Mouse (Mus musculus) heart, adult 18-20 months (tissue): ENCODE measurements around the gene Nt5c1a. TPM values are rescaled to one million over a fixed set of nuclear protein-coding genes. Genes with fewer than 3 reads are reported as not detected.
"Not testable (repeated sequence)": the region's sequence is repeated elsewhere in the genome, so short reads cannot be mapped to it uniquely, and the experiment has no call there.

ENCODE experiments used
- DNase-seq, 2 experiments: peaks; one replicate each; pipeline ENCODE4 v3.0.0; 2021 to 2022; ENCODE audit warnings: mixed read lengths in 1 of 2
- long read RNA-seq, 2 experiments: library from polyadenylated mRNA; stranded (forward); transcript quantifications; one replicate each; pipeline ENCODE4 v2.0.0; 2021
- total RNA-seq, 2 experiments: library from RNA; stranded (reverse); gene quantifications; 2 replicates each; pipeline ENCODE4 v1.2.3; 2021

Gene Nt5c1a
- 10 to 100 TPM; 50.8 to 64.1 TPM for total RNA-seq
- long read RNA-seq, experiment 1, partial matches to known transcripts = 0 of 1 reads
- long read RNA-seq, experiment 1, other reads (novel, unspliced or antisense) = 1 of 1 reads
- long read RNA-seq, experiment 2, partial matches to known transcripts = 0 of 3 reads
- long read RNA-seq, experiment 2, other reads (novel, unspliced or antisense) = 2 of 3 reads

DNA sequence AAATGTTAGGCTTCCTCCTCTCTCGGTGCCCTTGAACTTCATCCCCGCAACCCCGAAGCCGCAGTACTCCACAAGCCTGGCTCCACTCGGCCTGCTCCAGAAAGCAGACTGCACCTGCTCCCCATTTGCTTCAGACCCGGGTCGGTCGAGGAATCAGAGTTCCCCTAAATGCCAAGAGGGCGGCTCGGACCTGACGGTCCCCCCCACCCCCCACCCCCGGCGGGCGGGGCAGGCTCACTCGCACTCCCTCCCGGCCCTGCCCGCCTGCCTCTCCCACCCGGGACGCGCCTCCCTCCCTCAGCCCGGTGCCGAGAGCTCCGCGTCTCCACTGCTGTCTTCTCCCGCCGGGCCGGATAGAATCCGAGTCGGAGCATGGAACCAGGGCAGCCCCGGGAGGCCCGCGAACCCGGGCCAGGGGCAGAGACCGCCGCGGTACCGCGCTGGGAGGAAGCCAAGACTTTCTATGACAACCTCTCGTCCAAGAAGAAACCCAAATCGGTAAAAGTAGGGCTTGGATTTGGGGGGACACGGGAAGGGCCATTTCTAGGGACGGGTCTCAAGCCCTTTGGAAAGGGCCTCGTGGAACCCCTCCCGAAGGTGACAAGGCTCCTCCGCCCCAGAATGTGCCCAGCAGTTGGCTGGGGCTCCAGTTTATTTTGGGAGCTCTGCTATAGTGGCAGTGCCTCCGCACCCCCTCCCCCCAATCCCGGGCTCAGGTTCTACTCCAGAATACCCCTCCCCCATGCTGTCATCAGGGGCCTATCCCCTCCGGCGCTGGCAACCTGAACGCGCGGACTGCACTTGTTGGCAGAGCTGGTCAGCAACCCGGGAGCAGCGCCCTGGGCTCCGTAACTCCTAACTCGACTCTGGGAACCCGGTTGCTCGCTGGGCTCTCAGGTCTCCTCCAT is at the start of gene Nt5c1a:
Gene Nt5c1a, plus strand, starts transcription at position 319 of the 908 bp plus-strand sequence.
- DNase-seq = peak; percentile 78 to 84

DNA sequence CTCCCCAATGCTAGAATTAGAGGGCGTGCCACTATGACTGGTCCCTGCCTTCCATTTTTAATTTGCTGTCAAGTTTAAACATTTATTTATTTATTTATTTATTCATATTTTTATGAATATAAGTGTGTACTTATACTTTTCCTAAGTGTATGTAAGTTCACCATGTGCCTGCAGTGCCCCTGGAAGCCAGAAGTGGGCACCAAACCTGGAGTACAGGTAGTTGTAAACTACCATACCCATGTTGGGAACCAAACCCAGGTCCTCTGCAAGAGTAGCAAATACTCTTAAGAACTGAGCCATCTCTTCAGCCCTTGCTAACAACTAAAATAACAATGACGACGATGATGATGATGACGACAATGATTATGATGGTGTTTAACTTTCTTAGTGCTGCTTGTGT is 49.3 kb upstream of the Nt5c1a start:
- no peak for DNase-seq

DNA sequence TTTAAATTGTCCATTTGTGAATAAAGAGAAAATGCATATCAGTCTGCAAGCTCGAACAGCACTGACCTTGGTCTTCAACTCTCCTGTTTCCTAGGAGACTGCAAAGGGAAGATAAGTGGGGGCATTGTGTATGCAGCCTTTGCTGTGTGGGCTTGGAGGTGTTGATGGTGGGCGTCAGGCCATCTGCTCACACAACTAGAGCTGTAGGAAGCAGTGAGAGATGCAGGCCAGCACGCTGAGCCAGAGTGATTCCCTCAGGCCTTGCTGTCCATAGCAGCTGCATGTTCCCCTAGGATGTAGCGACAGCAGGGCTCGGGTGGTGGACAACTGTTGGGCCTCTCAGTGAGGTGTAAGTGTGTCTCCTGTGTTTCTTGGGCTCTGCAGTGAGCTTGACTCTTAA is 48.3 kb upstream of the Nt5c1a start:
- DNase-seq = no peak

DNA sequence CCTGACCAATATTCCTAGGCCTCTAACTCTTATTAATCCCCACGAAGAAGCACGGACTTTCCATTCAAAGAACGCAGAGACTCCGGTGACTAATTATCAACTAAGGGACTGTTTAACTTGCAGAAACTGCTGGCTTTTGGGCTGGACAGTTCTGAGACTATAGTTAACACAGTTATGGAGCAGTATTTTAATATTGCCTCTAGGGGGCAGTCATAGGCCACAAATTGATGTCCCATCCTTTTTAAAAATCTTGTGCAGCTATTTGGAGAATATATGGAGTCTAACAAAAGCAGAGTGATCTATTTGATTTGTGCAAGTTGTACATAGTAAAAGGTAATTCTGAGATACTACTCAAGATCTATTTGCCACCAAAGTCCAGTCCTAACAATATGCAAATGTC is 46.3 kb upstream of the Nt5c1a start:
- peak; percentile 19 to 42 for DNase-seq

DNA sequence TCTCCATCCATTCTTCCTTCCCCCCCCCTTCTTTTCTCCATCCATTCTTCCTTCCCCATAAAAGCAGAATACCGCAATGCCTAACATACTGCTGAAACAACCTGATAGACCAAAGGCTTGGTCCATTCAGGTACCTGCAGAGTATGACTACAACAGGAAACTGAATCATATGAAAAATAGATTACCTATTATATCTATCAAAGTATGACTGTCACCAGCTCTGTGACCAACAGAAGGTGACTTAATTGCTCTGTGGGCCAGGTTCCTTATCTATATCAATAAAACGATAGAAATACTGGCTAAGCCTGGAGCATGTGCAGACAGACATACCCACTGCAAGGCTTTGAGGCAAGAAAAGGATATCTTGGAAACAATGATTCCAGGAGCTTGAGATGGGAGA is 45.9 kb upstream of the Nt5c1a start:
- no peak for DNase-seq

DNA sequence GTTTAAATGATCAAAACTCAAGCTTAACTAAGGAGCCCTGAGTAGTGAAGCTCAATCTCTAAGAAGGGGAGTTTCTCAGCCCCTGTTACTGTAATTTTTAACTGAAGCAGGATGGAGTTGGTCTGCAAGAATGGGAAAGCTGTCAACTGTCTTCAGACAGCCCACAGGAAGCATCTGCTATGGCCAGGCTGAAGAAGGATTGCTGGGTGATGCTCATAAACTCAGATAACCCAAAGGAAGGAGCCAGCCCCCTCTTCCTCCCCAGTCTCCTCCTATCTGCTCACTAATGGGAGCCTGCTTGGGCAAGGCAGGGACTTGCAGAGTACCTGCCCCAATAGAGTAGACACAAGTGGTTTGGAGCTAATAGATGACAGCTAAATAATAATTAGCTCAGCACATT is 45.5 kb upstream of the Nt5c1a start:
- no peak for DNase-seq

DNA sequence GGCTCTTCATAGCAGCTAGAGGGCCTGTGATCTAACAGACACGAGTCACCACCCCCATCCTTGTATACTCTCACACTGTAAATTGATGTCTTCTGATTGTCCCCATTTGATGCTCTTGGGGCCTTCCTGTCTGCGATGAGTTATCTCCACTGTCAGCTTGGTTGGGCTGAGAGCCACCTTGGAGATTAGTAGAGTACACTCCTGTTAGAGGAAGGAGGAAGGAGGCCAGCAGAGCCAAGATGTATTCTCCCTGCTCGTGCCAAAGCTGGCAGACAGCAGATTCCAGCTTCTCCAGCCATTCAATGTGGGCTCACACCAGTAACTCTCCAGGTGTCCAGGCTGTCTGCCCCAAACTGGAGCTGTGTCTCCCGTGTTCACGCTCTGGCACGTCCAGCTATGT is 40.7 kb upstream of the Nt5c1a start:
- DNase-seq = no peak

DNA sequence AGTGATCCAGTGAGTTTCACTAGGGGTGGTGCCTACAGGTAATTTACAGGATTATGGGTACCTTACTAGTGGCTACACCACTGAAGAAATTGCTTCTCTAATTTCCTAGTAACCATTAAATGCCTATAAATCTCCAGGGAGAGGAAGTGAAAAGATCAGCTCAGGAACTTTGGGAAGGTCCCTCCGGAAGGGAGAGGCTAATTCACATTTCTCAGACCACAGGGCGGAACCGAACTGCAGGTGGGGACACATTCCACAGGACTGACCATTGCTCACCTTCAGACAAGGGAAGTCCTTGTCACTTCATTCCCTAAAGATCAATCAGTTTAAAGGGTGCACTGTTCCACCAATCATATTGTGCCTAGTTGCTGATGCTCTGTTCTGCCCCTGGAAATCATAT is 40.1 kb upstream of the Nt5c1a start:
- DNase-seq = not testable (repeated sequence)

DNA sequence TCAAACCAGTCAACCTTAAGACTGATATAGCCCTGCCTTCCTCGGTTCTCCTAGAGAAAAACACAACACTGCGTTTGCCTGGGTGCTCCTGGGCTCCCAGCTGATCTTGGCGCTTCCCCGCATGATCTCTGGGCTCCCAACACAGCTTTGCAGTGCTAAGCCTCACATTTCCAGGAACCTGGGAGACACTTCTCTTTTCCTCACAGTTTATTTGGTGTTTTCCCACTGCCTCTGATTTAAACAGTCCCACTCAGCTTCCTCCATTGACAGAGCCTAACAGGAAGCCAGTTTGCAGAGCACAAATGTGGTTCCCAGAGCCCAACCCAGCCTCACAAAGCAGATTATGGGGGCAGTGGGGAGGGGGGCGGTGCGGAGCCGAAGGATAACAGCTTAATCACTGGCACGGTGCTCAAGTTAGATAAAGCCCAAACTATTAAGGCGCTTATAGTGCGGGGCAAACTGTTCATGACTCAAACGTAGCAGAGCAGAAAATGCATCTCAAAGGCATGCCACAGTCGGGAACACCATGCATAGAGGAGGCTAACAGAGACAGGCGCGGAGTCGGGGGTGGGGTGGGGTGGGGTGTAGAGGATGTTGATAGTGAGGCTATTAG is 38.9 kb upstream of the Nt5c1a start:
- DNase-seq = no peak

DNA sequence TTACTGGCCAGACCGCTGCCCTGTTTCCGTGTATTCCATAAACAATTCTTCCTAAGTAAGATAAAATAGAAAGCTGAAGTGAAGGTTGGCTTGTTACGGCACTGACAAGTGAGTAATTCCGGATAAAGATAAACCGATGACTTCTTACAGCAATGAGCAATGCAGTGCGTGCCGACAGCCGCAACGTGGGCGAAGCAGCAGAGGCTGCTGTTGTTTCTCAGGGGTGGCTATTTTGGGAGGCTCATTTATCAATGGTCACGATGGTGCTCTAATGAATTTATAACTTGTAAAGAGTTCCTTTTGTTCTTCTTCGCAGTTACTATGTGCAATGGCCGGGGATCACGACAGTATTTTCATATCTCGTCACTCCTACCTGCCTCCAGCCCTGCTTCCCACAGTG is 37.1 kb upstream of the Nt5c1a start:
- DNase-seq = peak; percentile 4 to 6

DNA sequence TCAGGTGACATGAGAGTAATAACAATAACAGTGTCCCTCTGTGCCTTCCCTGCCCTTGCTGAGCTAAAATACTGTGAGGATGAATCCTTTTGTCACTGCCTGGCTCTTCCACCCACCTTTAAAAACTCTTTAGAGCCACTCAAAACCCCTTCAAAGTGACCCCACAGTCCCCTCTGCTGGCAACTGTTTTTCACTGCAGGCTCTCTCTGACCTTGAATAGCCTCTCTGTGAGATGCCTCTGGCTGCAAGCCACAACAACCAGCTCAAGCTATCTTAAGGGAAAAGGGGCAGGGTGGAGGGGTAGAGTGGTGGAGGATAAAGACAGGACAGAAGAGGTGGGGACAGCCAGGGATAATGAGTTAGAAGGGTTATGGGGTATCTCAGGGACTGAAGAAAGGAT is 29.5 kb upstream of the Nt5c1a start:
- DNase-seq = no peak

DNA sequence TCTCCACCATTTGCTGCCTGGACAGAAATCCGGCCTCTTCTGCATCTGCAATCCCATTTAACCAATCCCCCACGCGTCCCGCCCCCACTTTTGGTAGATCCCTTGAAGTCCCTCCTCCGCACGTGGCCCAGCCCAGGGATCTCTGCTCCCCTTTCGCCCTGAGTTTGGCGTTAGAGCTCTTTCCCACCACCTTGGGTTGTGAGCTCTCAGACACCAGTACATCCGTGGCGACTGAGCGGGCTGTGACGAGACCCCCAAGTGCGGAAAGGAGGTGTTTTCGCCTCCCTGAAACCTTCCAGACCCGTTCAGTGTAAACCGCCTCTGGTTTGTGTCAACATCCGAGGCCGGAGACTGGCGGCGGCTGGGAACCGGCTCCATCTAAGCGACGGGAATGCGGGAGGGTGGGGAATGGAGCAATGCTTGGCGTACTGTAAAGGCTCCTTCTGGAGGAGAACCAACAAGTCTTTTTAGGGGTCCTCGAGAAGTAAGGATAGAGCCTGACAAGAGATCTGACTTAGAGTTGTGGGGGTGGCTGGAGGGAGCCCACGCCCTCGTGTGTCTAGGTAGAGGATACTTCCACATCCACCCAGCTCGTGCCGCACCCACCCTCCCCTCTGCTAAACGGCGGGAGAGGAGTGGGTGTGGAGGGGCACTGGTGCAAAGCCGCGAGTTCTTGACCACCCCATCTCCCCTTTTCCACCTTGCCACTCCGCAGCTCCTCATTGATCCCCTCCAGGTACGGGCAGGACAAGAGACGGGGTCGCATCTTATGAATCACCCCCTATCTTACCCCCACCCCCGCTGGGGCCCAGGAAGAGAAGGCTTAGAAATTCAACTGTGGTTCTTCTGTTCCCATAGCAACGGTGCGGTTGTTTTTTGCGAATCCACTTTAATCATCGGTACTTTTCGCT is 18.7 kb upstream of the Nt5c1a start, which contains the start of gene Hpcal4:
Gene Hpcal4, plus strand, starts transcription at position 900 of the 911 bp plus-strand sequence.
- peak in 1 of 2 experiments; percentile 25 for DNase-seq

DNA sequence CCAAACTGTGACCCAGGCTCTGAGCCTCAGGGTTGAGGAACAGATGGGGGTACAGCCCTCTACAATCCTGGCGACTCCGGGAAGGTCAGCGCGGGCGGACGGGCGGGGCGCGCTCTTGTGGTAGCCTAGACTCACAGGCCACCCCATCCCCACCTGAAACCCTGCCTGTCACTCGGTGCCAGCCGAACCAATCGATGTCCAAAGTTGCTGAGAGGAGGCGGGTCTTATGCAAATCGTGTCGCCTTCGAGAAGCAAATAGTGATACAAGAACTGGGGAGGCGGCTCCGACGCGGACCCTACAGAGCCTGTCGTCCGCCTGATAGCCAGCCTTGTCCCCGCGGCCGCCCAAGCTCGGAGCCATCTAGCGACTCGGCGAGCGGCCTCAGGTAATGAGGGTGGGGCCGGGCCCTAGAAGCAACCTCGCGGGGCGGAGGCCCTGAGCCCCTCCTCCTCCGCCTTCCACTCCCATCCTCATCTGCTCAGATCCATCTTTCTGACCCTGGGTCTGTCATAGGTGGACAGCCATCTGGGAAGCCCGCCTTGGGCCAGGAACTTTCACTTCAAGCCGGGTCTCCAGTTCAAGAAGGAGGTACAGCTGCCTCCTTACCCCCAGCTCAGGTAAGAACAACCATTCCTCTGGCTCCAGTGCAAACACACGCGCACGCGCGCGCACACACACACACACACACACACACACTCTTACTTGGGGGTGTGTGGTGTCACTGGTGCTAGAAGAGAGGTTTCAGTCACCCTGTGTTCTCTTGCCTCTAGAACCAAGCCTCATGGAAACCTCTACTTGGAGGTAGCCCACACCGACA is 17.9 kb upstream of the Nt5c1a start:
- DNase-seq = peak; percentile 60 to 79

DNA sequence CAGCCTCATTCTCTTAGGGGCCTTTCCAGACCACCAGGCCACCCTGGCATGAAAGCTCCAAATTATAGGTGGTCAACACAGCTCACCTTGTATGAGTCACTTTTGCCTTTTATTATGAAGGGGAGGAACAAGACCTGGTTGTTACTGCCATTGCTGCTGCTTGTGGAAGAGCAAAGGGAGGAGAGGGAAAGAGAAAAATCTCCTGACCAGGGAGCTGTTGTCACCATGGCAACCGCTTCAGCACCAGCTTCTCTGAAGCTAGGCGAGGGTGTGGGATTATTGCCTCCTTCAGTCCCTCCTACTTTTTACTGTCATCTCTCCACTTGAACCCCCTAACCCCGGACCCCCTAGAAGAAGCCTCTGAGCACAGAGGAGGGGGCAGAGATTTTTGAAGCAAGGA is 16.5 kb upstream of the Nt5c1a start:
- DNase-seq = no peak

DNA sequence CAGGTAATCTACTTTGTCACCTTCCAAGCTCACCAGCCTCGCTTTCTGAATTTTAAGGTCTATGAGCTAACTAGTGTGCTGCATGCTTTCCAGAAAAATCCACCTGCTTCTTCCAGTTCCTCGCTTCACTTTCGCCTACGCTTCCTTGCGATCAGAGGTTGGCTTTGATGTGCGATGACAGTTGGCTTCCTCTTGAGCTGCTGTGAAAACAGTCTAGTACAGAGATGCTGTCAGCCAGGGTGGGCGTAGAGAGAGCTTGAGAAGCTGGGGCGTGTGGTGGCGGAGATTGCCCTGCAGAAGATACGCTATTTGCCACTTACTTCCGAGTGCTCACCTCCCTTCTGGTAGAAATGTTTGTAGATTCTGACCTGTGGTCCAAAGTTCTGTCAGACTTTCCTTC is 9.0 kb upstream of the Nt5c1a start:
- DNase-seq = no peak

DNA sequence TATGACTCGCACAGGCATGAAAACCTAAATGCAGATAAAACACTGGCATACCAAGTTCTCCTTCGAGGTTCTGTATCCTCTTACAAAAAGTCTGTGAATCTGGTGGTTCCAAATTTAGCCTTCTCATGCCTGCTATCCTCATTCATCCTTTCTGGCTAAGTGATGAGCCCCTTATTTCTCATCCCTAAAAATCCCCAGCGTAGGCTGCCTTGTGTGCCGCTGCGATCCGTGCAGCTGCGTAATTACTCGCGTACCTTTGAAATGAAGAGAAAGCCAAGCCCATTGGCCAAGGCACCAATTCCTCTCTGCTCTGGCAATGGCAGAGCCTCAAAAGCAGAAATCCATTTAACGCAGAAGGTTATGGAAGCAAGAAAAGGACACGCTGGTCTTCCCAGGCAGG is 7.5 kb upstream of the Nt5c1a start:
- no peak for DNase-seq

DNA sequence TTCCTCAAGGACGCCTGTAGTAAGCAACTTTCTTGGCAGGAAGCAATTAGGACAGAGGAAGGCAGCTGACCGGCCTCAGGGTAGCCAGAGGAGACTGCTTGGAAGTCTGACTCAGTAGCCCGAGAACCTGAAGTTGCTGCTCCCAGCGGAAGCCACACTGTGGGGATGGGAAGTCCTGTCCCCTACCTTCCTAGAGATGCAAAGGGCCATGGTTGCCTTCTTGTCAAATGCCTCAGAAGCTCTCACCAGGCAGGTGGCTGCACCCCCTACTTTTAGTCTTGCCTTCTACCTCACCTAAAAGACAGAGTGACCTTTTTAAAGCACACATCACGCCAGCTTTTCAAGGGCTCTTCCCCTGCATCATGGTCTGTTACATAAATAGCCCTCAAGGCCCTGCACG is 4.6 kb upstream of the Nt5c1a start:
- no peak for DNase-seq

DNA sequence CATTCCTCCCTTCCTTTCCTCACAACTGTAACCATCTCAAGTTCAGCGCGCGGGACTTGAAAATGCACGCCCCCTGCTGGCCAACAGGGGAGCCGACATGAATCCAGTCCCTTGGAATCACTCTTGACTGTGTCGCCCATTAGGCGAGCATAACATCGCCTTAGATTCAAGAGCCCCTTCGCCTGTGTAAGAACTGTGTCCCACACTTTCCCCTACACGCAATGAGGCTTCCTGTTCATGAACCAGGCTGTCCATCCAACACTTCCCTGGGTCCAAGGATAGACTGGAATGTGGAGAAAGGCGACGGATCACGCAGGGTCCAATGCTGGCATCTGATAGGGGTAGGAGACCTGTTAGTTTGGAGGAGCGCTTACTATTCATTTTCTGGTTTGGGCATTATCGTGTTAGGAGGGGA is 526 bp upstream of the Nt5c1a start:
- DNase-seq = peak; percentile 53 to 82

DNA sequence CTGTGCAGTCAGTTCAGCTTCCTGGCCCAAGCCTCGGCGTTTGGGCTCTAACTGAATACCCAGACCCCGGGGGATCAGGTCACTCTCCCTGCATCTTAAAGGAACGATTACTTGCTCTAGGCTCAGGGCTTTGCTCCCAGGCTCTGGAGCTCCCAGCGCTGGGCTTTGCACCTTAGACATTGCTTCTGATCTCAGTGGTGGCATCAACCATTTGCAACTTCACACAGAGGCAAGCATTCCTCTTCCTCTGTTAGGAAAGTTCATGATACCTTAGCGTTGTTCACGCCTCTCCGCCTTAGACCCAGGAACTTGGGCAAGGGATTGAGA is 753 bp downstream of the Nt5c1a start:
- no peak for DNase-seq

DNA sequence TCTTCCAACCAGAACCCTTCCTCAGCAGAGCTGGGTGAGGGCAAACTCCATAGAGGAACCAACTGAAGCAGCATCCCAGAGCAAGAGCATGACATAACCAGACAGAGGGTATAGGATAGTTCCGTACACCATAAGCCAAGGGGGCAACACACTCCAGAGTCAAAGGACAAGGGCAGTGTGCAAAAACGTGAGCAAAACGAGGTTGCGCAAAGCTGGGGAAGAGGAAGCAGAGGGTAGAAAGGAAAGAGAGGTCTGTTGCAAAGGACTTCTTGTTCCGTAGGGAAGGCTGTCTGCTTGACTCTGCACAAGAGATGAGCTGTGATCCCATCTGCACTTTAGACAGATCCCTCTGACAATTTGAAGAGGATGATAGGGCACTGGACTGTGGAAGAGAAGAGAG is 6.0 kb downstream of the Nt5c1a start:
- no peak for DNase-seq

DNA sequence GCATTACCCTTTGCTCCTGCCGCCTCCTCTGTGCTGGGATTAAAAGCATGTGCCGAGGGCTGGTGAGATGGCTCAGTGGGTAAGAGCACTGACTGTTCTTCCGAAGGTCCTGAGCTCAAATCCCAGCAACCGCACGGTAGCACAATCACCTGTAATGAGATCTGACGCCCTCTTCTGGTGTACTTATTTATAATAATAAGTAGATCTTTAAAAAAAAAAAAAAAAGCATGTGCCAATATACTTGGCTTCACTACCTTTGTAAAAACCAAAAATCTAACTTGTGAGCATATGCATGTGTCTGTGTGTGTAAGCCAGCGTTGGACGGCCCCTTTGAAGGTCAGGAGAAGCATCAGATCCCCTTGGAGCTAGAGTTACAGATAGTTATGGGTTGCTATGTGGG is 9.7 kb downstream of the Nt5c1a start:
- no peak for DNase-seq
